Comparison of ENCODE assay signal across 16 mouse cellular contexts in the genomic region with DNA sequence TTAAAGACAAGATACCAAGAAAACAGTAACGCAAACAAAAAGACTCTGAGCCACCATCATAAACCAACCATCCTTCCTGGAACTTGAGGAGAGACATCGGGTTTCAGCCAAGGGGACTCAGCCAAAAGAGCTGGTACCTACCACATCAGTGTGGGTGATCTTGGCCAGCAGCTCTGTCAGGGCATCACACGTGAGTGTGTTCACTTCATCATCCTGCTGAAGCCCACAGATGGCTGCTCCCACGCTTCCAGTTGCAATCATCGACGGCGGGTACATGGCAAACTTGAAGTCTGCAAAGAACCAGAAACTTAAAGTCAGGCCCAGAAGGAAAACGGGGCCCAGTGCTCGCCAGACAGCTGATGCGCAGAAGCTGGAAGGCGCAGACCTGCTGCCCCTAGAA.
"Had no signal": no experiment of that assay in that cellular context is flagged by ENCODE, and none has a peak within 500 bp of the region (broad histone marks: within the 10 kb centered on the region; RNA-seq: fewer than 3 reads in every experiment).

No protein-coding gene starts in this region.

- H3K36me3 ChIP-seq: liver, embryonic 15.5 days had no signal

- DNase-seq: liver, postnatal 0 days; lung, adult 2 months; lung, postnatal 14 days; lung, postnatal 36 days; midbrain, embryonic 14.5 days; thymus, adult 2 months; thymus, postnatal 25 days; thymus, postnatal 4 days had no signal

- H3K4me2 ChIP-seq: liver, embryonic 15.5 days; lung, embryonic 15.5 days; midbrain, embryonic 12.5 days; neural tube, embryonic 12.5 days; stomach, embryonic 15.5 days had no signal

- H3K27me3 ChIP-seq: liver, embryonic 15.5 days; lung, embryonic 15.5 days; megakaryocyte, embryonic 14.5 days; midbrain, embryonic 12.5 days; neural tube, embryonic 12.5 days; stomach, embryonic 15.5 days had no signal

- H3K9ac ChIP-seq: liver, embryonic 15.5 days; liver, postnatal 0 days; lung, embryonic 15.5 days; midbrain, embryonic 12.5 days; neural tube, embryonic 12.5 days; stomach, embryonic 15.5 days had no signal

- H3K4me3 ChIP-seq: liver, embryonic 15.5 days; lung, embryonic 15.5 days; megakaryocyte, embryonic 14.5 days; midbrain, embryonic 12.5 days; neural tube, embryonic 12.5 days; stomach, embryonic 15.5 days had no signal

- H3K27ac ChIP-seq: liver, embryonic 15.5 days; lung, embryonic 15.5 days; macrophage; midbrain, embryonic 12.5 days; neural tube, embryonic 12.5 days; stomach, embryonic 15.5 days had no signal

- ATAC-seq: liver, postnatal 0 days; lung, postnatal 0 days had no signal

- H3K9me3 ChIP-seq: liver, embryonic 15.5 days; lung, embryonic 15.5 days; megakaryocyte, embryonic 14.5 days; midbrain, embryonic 12.5 days; neural tube, embryonic 12.5 days; stomach, embryonic 15.5 days had no signal
